Mouse (Mus musculus) left cerebral cortex, adult 18-20 months (tissue): ENCODE measurements around the gene Ssu72. TPM values are rescaled to one million over a fixed set of nuclear protein-coding genes. Genes with fewer than 3 reads are reported as not detected.

ENCODE experiments used
- DNase-seq, 2 experiments: peaks; one replicate each; pipeline ENCODE4 v3.0.0; 2021 to 2022; ENCODE audit warnings: low spot score in 2 of 2, mixed read lengths in 1 of 2
- total RNA-seq, 2 experiments: library from RNA; stranded (reverse); gene quantifications; 2 replicates each; pipeline ENCODE4 v1.2.3; 2021

The Ssu72 gene
- total RNA-seq, 2 experiments from 2014 or later = 90.6 to 97.4 TPM

- DNase-seq = no peak
These were observed 73.2 kb downstream of the Ssu72 start for GRCm38 (mm10) chr4:155777816-155778215.

DNA sequence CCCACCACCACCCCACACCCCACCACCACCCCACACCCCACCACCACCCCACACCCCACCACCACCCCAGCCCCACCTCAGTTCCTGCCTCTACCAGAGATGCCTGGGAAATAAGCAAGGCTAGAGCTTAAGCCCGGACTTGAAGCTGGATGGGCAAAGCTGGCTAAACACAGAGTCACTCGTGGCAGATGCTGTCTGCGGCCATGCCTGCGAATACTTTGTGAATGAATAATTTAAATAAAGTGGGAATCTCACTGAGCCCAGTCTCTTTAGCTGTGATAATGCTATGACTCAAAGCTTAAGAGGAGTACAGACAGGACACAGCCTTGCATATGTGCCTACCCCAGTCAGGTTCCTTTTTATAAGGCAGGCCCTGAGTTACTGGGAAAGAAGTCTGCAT, 74.9 kb downstream of the Ssu72 start:
- DNase-seq = no peak

- no peak for DNase-seq
These were observed 76.3 kb downstream of the Ssu72 start for GRCm38 (mm10) chr4:155780895-155781294.

Other genes with a start within 250 kb of the Ssu72 start
- 1 to 10 TPM; 1.1 to 1.8 TPM for gene Tmem52, start 235.7 kb upstream of the Ssu72 start, total RNA-seq
- gene Gnb1, start 213.4 kb upstream of the Ssu72 start, total RNA-seq = 100 to 1,000 TPM; 859 to 881 TPM
- 10 to 100 TPM; 57.5 to 57.7 TPM for gene Nadk, start 142.4 kb upstream of the Ssu72 start, total RNA-seq
- gene Slc35e2, start 103.4 kb upstream of the Ssu72 start, total RNA-seq = 10 to 100 TPM; 47.2 to 48.9 TPM
- gene Cdk11b, start 79.9 kb upstream of the Ssu72 start, total RNA-seq = 10 to 100 TPM; 47.1 to 49.4 TPM
- gene Gm10563, start 59.4 kb upstream of the Ssu72 start, total RNA-seq = not detected
- gene Mmp23, start 51.4 kb upstream of the Ssu72 start, total RNA-seq = 1 to 10 TPM; 2.4 to 4.6 TPM
- gene Mib2, start 35.6 kb upstream of the Ssu72 start, total RNA-seq = 100 to 1,000 TPM; 128 to 129 TPM
- gene Fndc10, start 10.5 kb upstream of the Ssu72 start, total RNA-seq = 10 to 100 TPM; 27.8 to 32.8 TPM
- 10 to 100 TPM; 51.1 to 53.0 TPM for gene Tmem240, start 30.0 kb downstream of the Ssu72 start, total RNA-seq
- 10 to 100 TPM; 48.3 to 55.6 TPM for gene Atad3a, start 56.3 kb downstream of the Ssu72 start, total RNA-seq
- gene Vwa1, start 69.9 kb downstream of the Ssu72 start, total RNA-seq = 10 to 100 TPM; 15.6 to 17.6 TPM
- gene Tmem88b, start 81.1 kb downstream of the Ssu72 start, total RNA-seq = 10 to 100 TPM; 16.4 to 19.0 TPM
- under 1 TPM in 1 of 2 experiments, not detected in 1; 0.44 TPM for gene Ankrd65, start 85.6 kb downstream of the Ssu72 start, total RNA-seq
- gene Mrpl20, start 98.1 kb downstream of the Ssu72 start, total RNA-seq = 10 to 100 TPM; 84.9 to 89.4 TPM
- 10 to 100 TPM; 60.1 to 65.5 TPM for gene Ccnl2, start 107.7 kb downstream of the Ssu72 start, total RNA-seq
- 100 to 1,000 TPM; 103 to 110 TPM for gene Aurkaip1, start 126.5 kb downstream of the Ssu72 start, total RNA-seq
- gene Mxra8, start 134.9 kb downstream of the Ssu72 start, total RNA-seq = 1 to 10 TPM; 6.2 to 7.3 TPM
- gene Dvl1, start 142.6 kb downstream of the Ssu72 start, total RNA-seq = 10 to 100 TPM; 88.0 to 96.3 TPM
- under 1 TPM; 0.23 TPM for gene Tas1r3, start 158.6 kb downstream of the Ssu72 start, total RNA-seq
- gene Cptp, start 164.6 kb downstream of the Ssu72 start, total RNA-seq = 10 to 100 TPM; 23.1 to 33.8 TPM
- 10 to 100 TPM; 31.7 to 33.9 TPM for gene Ints11, start 164.7 kb downstream of the Ssu72 start, total RNA-seq
- gene Pusl1, start 187.0 kb downstream of the Ssu72 start, total RNA-seq = 10 to 100 TPM; 54.9 to 58.6 TPM
- gene Acap3, start 187.0 kb downstream of the Ssu72 start, total RNA-seq = 100 to 1,000 TPM; 124 to 128 TPM
- 10 to 100 TPM; 67.6 to 70.3 TPM for gene Ube2j2, start 239.0 kb downstream of the Ssu72 start, total RNA-seq